Mouse (Mus musculus): ENCODE data around the gene Serpina12. TPM values are rescaled to one million over a fixed set of nuclear protein-coding genes. Genes with fewer than 3 reads are reported as not detected.

The Serpina12 gene
- polyA plus RNA-seq, 1 experiment from 2014 or later, result not detected

DNA sequence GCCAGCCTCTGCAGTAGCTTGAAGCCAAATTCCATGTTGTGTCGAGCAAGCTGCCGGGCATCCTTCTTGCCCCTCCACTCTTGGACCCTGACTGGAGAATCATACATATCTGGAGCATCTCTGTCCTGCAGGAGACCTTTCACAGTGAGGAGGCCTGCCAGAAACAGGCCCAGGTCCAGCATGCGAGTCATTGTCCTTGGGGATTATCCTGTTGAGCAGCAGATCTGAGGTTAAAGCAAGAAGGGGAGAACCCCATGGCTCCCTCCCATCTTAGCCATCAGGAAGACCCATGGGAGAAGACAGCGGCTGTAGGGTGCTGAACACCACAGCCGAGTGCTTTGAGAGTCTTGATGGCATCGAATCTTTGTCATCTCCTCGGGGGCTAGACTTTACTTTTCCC is 6.1 kb downstream of the Serpina12 start:
- H3K36me3 ChIP-seq (ENCODE audit: control insufficient read depth, insufficient read depth, low read length), result no peaks in the 10 kb centered on the region
- no peak overlapping the region for H3K9ac ChIP-seq (replicated peaks; ENCODE audit: low read depth, low read length)
- no peaks in the 10 kb centered on the region for H3K27me3 ChIP-seq (ENCODE audit: control insufficient read depth, insufficient read depth, low read length)
- H3K27ac ChIP-seq (ENCODE audit: low read depth, low read length), result no peak overlapping the region
- H3K4me2 ChIP-seq (ENCODE audit: low read depth, low read length), result no peak overlapping the region
- no peak overlapping the region for H3K4me3 ChIP-seq (ENCODE audit: low read depth, low read length)
- 93% methylated on average over 7 of the region's 7 CpGs for WGBS
- no peaks in the 10 kb centered on the region for H3K4me1 ChIP-seq (ENCODE audit: control insufficient read depth, insufficient read depth, low read length)
- ATAC-seq (ENCODE audit: low read depth), result no peak
- H3K9me3 ChIP-seq (ENCODE audit: control insufficient read depth, low read length), result no peaks in the 10 kb centered on the region

DNA sequence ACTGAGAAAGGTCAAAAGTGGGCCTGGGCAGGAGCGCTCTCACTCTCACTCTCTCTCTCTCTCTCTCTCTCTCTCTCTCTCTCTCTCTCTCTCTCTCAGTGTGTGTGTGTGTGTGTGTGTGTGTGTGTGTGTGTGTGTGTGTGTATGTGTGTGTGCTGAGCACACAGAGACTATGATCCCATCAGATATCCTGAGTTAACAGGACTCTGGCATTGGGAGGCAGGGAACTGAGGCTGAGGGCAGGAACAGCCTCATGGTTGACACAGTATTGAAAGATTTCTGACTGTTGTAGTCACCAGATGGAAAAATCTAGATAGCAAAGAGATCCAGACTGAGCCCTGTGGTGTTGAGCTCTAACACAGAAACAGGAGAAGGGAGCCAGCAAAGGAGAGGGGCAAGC is 10.5 kb downstream of the Serpina12 start:
- no peaks in the 10 kb centered on the region for H3K36me3 ChIP-seq (ENCODE audit: control insufficient read depth, insufficient read depth, low read length)
- H3K27me3 ChIP-seq (ENCODE audit: control insufficient read depth, insufficient read depth, low read length), result no peaks in the 10 kb centered on the region
- H3K4me2 ChIP-seq (ENCODE audit: low read depth, low read length), result no peak overlapping the region
- H3K4me3 ChIP-seq (ENCODE audit: low read depth, low read length), result no peak overlapping the region
- H3K27ac ChIP-seq (ENCODE audit: low read depth, low read length), result no peak overlapping the region
- 100% methylated on average over 1 of the region's 1 CpGs for WGBS
- H3K4me1 ChIP-seq (ENCODE audit: control insufficient read depth, insufficient read depth, low read length), result no peaks in the 10 kb centered on the region
- H3K9me3 ChIP-seq (ENCODE audit: control insufficient read depth, low read length), result no peaks in the 10 kb centered on the region
- ATAC-seq (ENCODE audit: low read depth), result no peak
- no peak overlapping the region for H3K9ac ChIP-seq (replicated peaks; ENCODE audit: low read depth, low read length)

DNA sequence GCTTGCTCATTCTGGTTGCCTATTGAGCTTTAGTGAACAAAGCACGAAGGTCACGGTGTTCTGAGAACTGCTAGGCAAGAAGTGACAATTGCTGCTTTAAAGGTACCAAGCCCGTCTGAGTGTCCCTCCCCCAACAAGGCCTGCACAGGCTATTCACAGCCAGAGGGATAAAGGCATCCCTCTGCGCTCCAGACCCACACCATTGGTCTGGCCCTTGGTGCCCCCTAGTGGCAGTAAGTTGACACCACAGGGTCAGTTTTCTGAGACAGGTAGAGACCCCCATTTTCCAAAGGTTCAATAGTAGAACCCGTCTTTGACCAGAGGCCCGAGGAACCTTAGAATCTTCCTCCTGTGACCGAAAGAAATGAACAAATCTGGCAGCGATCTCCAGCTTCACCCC is 14.3 kb downstream of the Serpina12 start:
- WGBS, result 44% methylated on average over 8 of the region's 8 CpGs
- no peaks in the 10 kb centered on the region for H3K36me3 ChIP-seq (ENCODE audit: control insufficient read depth, insufficient read depth, low read length)
- H3K4me2 ChIP-seq (ENCODE audit: low read depth, low read length), result no peak overlapping the region
- no peak overlapping the region for H3K4me3 ChIP-seq (ENCODE audit: low read depth, low read length)
- no peak overlapping the region for H3K9ac ChIP-seq (replicated peaks; ENCODE audit: low read depth, low read length)
- no peaks in the 10 kb centered on the region for H3K4me1 ChIP-seq (ENCODE audit: control insufficient read depth, insufficient read depth, low read length)
- ATAC-seq (ENCODE audit: low read depth), result no peak
- H3K27ac ChIP-seq (ENCODE audit: low read depth, low read length), result no peak overlapping the region
- no peaks in the 10 kb centered on the region for H3K9me3 ChIP-seq (ENCODE audit: control insufficient read depth, low read length)
- H3K27me3 ChIP-seq (ENCODE audit: control insufficient read depth, insufficient read depth, low read length), result no peaks in the 10 kb centered on the region

DNA sequence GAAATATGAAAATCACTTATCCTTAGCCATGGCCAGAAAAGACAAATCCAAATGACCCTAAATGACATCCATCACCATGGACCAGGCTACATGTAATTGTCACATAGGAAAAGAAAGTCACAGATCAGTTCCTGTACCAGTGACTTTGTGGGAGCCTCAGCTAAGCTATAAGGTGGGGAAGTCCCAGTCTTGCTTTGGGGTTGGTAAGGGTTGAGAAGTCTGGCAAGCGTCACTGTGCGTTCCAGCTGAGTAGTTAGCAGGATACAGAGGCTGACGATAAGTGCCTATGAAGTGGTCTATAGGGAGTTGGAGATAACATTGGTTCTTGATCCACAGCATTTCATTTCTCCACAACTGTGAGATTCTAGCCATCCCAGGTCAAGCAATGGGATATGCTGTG is 29.0 kb downstream of the Serpina12 start:
- ATAC-seq (ENCODE audit: low read depth), result no peak
- Histone ChIP-seq H3K4me3 (ENCODE audit: low read depth, low read length) (no peak overlapping the region), H3K4me1 (ENCODE audit: control insufficient read depth, insufficient read depth, low read length) (no peaks in the 10 kb centered on the region), H3K36me3 (ENCODE audit: control insufficient read depth, insufficient read depth, low read length) (no peaks in the 10 kb centered on the region), H3K9ac (replicated peaks; ENCODE audit: low read depth, low read length) (no peak overlapping the region), H3K27me3 (ENCODE audit: control insufficient read depth, insufficient read depth, low read length) (no peaks in the 10 kb centered on the region), H3K27ac (ENCODE audit: low read depth, low read length) (no peak overlapping the region), H3K4me2 (ENCODE audit: low read depth, low read length) (no peak overlapping the region), H3K9me3 (ENCODE audit: control insufficient read depth, low read length) (no peaks in the 10 kb centered on the region)
- 85% methylated on average over 3 of the region's 3 CpGs for WGBS

DNA sequence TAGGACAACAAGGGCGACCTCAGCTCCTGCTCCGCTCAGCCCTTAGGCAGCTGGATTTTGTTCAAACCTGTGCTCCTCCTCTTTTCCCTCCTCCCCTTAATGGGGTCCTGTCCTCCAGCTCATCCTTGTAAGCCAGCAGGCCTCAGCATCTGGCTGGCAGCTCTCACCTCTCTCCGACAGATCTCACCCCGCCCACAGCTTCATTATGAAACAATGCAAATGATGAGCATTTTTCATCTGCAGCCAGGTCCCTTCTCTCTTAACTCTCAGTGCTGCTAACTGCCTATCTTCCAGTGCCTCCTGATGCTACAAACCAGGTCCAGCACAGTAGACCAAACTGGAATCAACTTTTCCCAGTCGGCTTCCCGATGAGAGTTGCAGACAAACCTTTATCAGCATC is 30.6 kb downstream of the Serpina12 start, which contains the start of gene Serpina9:
Serpina9 (minus strand) TSS at position 136 of the 400 bp plus-strand sequence.
- Histone ChIP-seq H3K27ac (ENCODE audit: low read depth, low read length) (no peak within 1 kb of the TSS), H3K9ac (replicated peaks; ENCODE audit: low read depth, low read length) (no peak within 1 kb of the TSS), H3K4me2 (ENCODE audit: low read depth, low read length) (no peak within 1 kb of the TSS), H3K4me1 (ENCODE audit: control insufficient read depth, insufficient read depth, low read length) (no peaks in the 10 kb centered on the region), H3K36me3 (ENCODE audit: control insufficient read depth, insufficient read depth, low read length) (no peaks in the 10 kb centered on the region), H3K4me3 (ENCODE audit: low read depth, low read length) (no peak within 1 kb of the TSS), H3K27me3 (ENCODE audit: control insufficient read depth, insufficient read depth, low read length) (no peaks in the 10 kb centered on the region), H3K9me3 (ENCODE audit: control insufficient read depth, low read length) (no peaks in the 10 kb centered on the region)
- WGBS, result 91% methylated on average over 6 of the region's 6 CpGs
- ATAC-seq (ENCODE audit: low read depth), result no peak

DNA sequence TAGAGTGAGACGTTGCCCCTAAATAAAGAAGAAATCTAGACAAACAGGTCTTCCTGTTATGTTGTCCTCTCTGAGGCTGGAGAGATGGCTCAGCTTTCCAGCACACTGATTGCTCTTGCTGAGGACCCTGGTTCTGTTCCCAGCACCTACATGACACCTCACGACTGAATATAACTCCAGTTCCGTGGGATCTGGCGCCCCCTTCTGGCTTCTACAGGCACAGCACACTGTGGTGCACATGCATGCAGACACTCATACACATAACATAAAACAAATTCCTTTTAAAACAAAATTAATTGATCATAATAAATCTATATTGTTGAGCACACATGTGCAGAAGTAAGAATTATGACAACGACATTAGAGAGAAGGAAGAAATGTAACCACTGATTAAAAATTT is 39.6 kb downstream of the Serpina12 start:
- H3K4me3 ChIP-seq (ENCODE audit: low read depth, low read length), result no peak overlapping the region
- no peaks in the 10 kb centered on the region for H3K27me3 ChIP-seq (ENCODE audit: control insufficient read depth, insufficient read depth, low read length)
- 81% methylated on average over 5 of the region's 5 CpGs for WGBS
- ATAC-seq (ENCODE audit: low read depth), result no peak
- no peaks in the 10 kb centered on the region for H3K4me1 ChIP-seq (ENCODE audit: control insufficient read depth, insufficient read depth, low read length)
- no peak overlapping the region for H3K27ac ChIP-seq (ENCODE audit: low read depth, low read length)
- no peaks in the 10 kb centered on the region for H3K36me3 ChIP-seq (ENCODE audit: control insufficient read depth, insufficient read depth, low read length)
- no peak overlapping the region for H3K4me2 ChIP-seq (ENCODE audit: low read depth, low read length)
- H3K9me3 ChIP-seq (ENCODE audit: control insufficient read depth, low read length), result no peaks in the 10 kb centered on the region
- no peak overlapping the region for H3K9ac ChIP-seq (replicated peaks; ENCODE audit: low read depth, low read length)

DNA sequence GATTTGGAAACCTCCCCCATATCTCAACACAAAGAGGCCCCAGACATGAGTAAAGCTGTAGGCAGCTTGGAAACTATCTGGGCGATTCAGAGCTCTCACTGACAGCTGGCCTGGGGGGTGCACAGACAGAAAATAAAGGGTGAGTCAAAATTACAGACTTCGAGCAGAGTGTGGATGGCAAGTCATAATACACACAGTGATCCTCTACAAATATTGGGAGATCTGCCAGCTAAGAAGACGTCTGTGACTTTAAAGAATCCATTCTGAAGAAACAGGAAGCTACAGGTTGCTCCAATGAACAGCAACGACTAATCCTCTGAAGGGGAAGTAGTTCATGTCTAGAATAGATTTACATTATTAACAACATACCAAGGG is 41.0 kb downstream of the Serpina12 start:
- WGBS, result 78% methylated on average over 4 of the region's 4 CpGs
- H3K27me3 ChIP-seq (ENCODE audit: control insufficient read depth, insufficient read depth, low read length), result no peaks in the 10 kb centered on the region
- H3K4me1 ChIP-seq (ENCODE audit: control insufficient read depth, insufficient read depth, low read length), result no peaks in the 10 kb centered on the region

DNA sequence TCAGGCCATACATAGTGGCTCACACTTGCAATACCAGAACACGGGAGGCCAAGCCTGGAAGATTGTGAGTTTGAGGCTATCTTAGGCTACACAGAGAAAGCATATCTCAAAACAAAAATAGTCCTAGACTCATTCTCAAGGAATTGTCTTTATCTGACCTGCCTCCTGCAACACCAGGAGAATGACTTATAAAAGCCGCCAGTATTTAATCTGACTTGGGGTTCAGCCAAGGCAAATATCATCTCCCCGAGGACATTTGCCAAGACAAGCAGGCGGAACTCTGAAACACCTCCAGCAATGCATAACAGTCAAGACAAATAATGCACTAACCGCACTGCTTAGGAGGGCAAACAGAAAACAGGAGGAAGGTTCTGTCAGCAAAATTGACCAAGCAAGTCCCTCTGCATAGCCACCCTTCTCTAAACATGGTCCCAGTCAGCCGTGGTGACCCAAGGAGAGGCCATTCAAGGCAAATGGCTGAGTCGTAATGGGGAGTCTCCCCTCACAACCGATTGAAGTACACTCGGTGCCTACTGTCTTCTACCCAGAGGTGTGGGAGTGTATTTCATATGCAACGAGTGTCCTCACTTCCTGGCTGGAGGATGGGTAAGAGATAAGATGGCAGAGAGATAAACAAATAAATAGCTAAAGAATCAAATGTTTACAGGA is 41.5 kb downstream of the Serpina12 start:
- H3K4me1 ChIP-seq (ENCODE audit: control insufficient read depth, insufficient read depth, low read length), result no peaks in the 10 kb centered on the region
- no peaks in the 10 kb centered on the region for H3K36me3 ChIP-seq (ENCODE audit: control insufficient read depth, insufficient read depth, low read length)
- no peak overlapping the region for H3K4me2 ChIP-seq (ENCODE audit: low read depth, low read length)
- no peaks in the 10 kb centered on the region for H3K27me3 ChIP-seq (ENCODE audit: control insufficient read depth, insufficient read depth, low read length)
- no peaks in the 10 kb centered on the region for H3K9me3 ChIP-seq (ENCODE audit: control insufficient read depth, low read length)
- H3K4me3 ChIP-seq (ENCODE audit: low read depth, low read length), result no peak overlapping the region
- no peak overlapping the region for H3K27ac ChIP-seq (ENCODE audit: low read depth, low read length)
- H3K9ac ChIP-seq (replicated peaks; ENCODE audit: low read depth, low read length), result no peak overlapping the region
- no peak for ATAC-seq (ENCODE audit: low read depth)
- 78% methylated on average over 10 of the region's 10 CpGs for WGBS

More for the DNA sequence above, 41.0 kb downstream of the Serpina12 start:
- no peak overlapping the region for H3K4me2 ChIP-seq (ENCODE audit: low read depth, low read length)
- no peaks in the 10 kb centered on the region for H3K9me3 ChIP-seq (ENCODE audit: control insufficient read depth, low read length)
- H3K9ac ChIP-seq (replicated peaks; ENCODE audit: low read depth, low read length), result no peak overlapping the region
- no peaks in the 10 kb centered on the region for H3K36me3 ChIP-seq (ENCODE audit: control insufficient read depth, insufficient read depth, low read length)
- no peak overlapping the region for H3K27ac ChIP-seq (ENCODE audit: low read depth, low read length)
- H3K4me3 ChIP-seq (ENCODE audit: low read depth, low read length), result no peak overlapping the region
- no peak for ATAC-seq (ENCODE audit: low read depth)

DNA sequence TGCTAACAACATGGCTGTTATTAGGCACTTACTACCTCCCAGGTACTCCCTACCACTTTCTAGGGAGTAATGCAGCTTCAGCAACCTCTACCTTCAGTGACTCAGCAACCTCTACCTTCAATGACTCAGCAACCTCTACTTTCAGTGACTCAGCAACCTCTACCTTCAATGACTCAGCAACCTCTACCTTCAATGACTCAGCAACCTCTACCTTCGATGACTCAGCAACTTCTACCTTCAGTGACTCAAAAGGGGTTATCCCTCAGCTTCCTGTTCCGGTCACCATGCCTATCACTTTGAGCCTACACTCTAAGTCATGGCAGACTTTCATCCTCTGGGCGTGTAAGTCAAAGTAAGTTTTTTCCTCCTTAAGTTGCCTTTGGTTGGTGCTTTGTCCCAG is 43.6 kb downstream of the Serpina12 start:
- WGBS, result 95% methylated on average over 3 of the region's 3 CpGs
- ATAC-seq (ENCODE audit: low read depth), result no peak
- no peak overlapping the region for H3K4me2 ChIP-seq (ENCODE audit: low read depth, low read length)
- H3K9ac ChIP-seq (replicated peaks; ENCODE audit: low read depth, low read length), result no peak overlapping the region
- no peaks in the 10 kb centered on the region for H3K27me3 ChIP-seq (ENCODE audit: control insufficient read depth, insufficient read depth, low read length)
- H3K36me3 ChIP-seq (ENCODE audit: control insufficient read depth, insufficient read depth, low read length), result no peaks in the 10 kb centered on the region
- no peak overlapping the region for H3K27ac ChIP-seq (ENCODE audit: low read depth, low read length)
- H3K9me3 ChIP-seq (ENCODE audit: control insufficient read depth, low read length), result no peaks in the 10 kb centered on the region
- H3K4me3 ChIP-seq (ENCODE audit: low read depth, low read length), result no peak overlapping the region
- no peaks in the 10 kb centered on the region for H3K4me1 ChIP-seq (ENCODE audit: control insufficient read depth, insufficient read depth, low read length)
